24 mouse cellular contexts compared by ENCODE assay signal in genomic region chr5:145223395-145223794, GRCm38 (mm10). TPM values are rescaled to one million over a fixed set of nuclear protein-coding genes. Genes with fewer than 3 reads are reported as not detected.
A peak's percentile ranks its signal among the peaks of the same experiment; 100 is the strongest.
DNase-seq lines count a peak whose midpoint lies in the region; ATAC-seq and TF ChIP-seq lines count a peak whose summit lies in the region.
"Had no signal": no experiment of that assay in that cellular context is flagged by ENCODE, and none has a peak within 500 bp of the region (broad histone marks: within the 10 kb centered on the region; RNA-seq: fewer than 3 reads in every experiment).

No protein-coding gene starts in this region.

- DNase-seq in kidney, postnatal 25 days: no peak
- DNase-seq in G1E (ENCODE audit: low spot score): peak; percentile 81
- DNase-seq in liver, postnatal 0 days: no peak
- DNase-seq in thymus, adult 18-20 months: no peak
- no peak for DNase-seq in spleen, adult 18-20 months
- DNase-seq: cerebellum, adult 2 months; cerebellum, postnatal 25 days; forebrain, postnatal 0 days; kidney, adult 2 months; kidney, postnatal 14 days; layer of hippocampus, postnatal 36 days; lung, postnatal 4 days; right cerebral cortex, adult 18-20 months; right cerebral cortex, postnatal 4 days had no signal

- H3K4me2 ChIP-seq in kidney, embryonic 14.5 days (replicated peaks; ENCODE audit: low read depth, low read length): no peak overlapping the region
- H3K4me2 ChIP-seq in liver, postnatal 0 days (ENCODE audit: low read depth, low read length): no peak overlapping the region
- H3K4me2 ChIP-seq: embryonic facial prominence, embryonic 12.5 days; limb, embryonic 13.5 days; lung, embryonic 15.5 days had no signal

- TF ChIP-seq EP300 in liver, postnatal 0 days (IDR thresholded peaks at IDR 0.05; ENCODE audit: low read depth): no peak

- WGBS in kidney, embryonic 14.5 days: 87% methylated on average over 12 of the region's 12 CpGs
- WGBS in liver, postnatal 0 days (ENCODE audit: insufficient replicate concordance): 77% methylated on average over 12 of the region's 12 CpGs

- H3K9me3 ChIP-seq in kidney, embryonic 14.5 days (ENCODE audit: control insufficient read depth, low read length): no peaks in the 10 kb centered on the region
- H3K9me3 ChIP-seq in E14TG2a.4 (ENCODE audit: low read length) (no peaks in the 10 kb centered on the region), G1E (replicated peaks) (no peaks in the 10 kb centered on the region)
- H3K9me3 ChIP-seq in liver, postnatal 0 days (ENCODE audit: low read length): no peaks in the 10 kb centered on the region
- H3K9me3 ChIP-seq: embryonic facial prominence, embryonic 12.5 days; hindbrain, embryonic 10.5 days; limb, embryonic 13.5 days; lung, embryonic 15.5 days had no signal

- no peaks in the 10 kb centered on the region for H3K27me3 ChIP-seq in kidney, embryonic 14.5 days (ENCODE audit: control insufficient read depth, insufficient read depth, low read length)
- H3K27me3 ChIP-seq in E14TG2a.4 (ENCODE audit: insufficient read depth, low read length) (no peaks in the 10 kb centered on the region), G1E (ENCODE audit: insufficient read depth, low read length) (no peaks in the 10 kb centered on the region)
- H3K27me3 ChIP-seq in liver, postnatal 0 days (ENCODE audit: insufficient read depth, low read length): no peaks in the 10 kb centered on the region
- H3K27me3 ChIP-seq: embryonic facial prominence, embryonic 12.5 days; limb, embryonic 13.5 days; lung, embryonic 15.5 days had no signal

- TF ChIP-seq CTCF in E14TG2a.4 (conservative IDR thresholded peaks at IDR 0.05; ENCODE audit: low read length) (no peak), G1E (IDR thresholded peaks at IDR 0.05; ENCODE audit: low read depth, low read length) (no peak)
- no peak for TF ChIP-seq CTCF in liver, postnatal 0 days (IDR thresholded peaks at IDR 0.05; ENCODE audit: low read depth)

- no peak overlapping the region for H3K27ac ChIP-seq in kidney, embryonic 14.5 days (ENCODE audit: low read depth, low read length)
- H3K27ac ChIP-seq in liver, postnatal 0 days (ENCODE audit: low read depth): peak overlapping the region; percentile 94
- H3K27ac ChIP-seq: embryonic facial prominence, embryonic 12.5 days; hindbrain, embryonic 10.5 days; hindbrain, postnatal 0 days; layer of hippocampus, adult 2 months; limb, embryonic 13.5 days; lung, embryonic 15.5 days had no signal

- no peak overlapping the region for H3K4me3 ChIP-seq in kidney, embryonic 14.5 days (ENCODE audit: low read length)
- H3K4me3 ChIP-seq in E14TG2a.4 (replicated peaks; ENCODE audit: low read length) (peak overlapping the region; percentile 35), G1E (ENCODE audit: low read depth, low read length) (peak overlapping the region; percentile 63; the same call in 1 of the 2 replicates)
- H3K4me3 ChIP-seq in liver, postnatal 0 days (ENCODE audit: low read depth, low read length): no peak overlapping the region
- H3K4me3 ChIP-seq: embryonic facial prominence, embryonic 12.5 days; hindbrain, embryonic 10.5 days; layer of hippocampus, adult 2 months; limb, embryonic 13.5 days; lung, embryonic 15.5 days had no signal

- H3K9ac ChIP-seq in kidney, embryonic 14.5 days (ENCODE audit: low read depth, low read length): no peak overlapping the region
- H3K9ac ChIP-seq in liver, postnatal 0 days (replicated peaks): no peak overlapping the region
- H3K9ac ChIP-seq: embryonic facial prominence, embryonic 12.5 days; forebrain, postnatal 0 days; limb, embryonic 13.5 days; lung, embryonic 15.5 days had no signal

- no peaks in the 10 kb centered on the region for H3K4me1 ChIP-seq in kidney, embryonic 14.5 days (ENCODE audit: control insufficient read depth, insufficient read depth, low read length)
- H3K4me1 ChIP-seq in E14TG2a.4 (replicated peaks; ENCODE audit: low read depth, low read length) (peaks cover 52% of the 10 kb centered on the region), G1E (ENCODE audit: insufficient read depth, low read depth, low read length) (peaks cover 40% of the 10 kb centered on the region)
- peaks cover 5% of the 10 kb centered on the region for H3K4me1 ChIP-seq in liver, postnatal 0 days (ENCODE audit: insufficient read depth)
- H3K4me1 ChIP-seq: embryonic facial prominence, embryonic 12.5 days; hindbrain, embryonic 10.5 days; limb, embryonic 13.5 days; lung, embryonic 15.5 days had no signal

- ATAC-seq in kidney, embryonic 14.5 days (ENCODE audit: low FRiP score, low TSS enrichment): 0 out of 2 replicates have a peak, but pooled peaks have one; percentile 43
- ATAC-seq in G1E (ENCODE audit: extremely low read depth, insufficient number of reproducible peaks, low FRiP score, poor library complexity, severe bottlenecking): peak; percentile 73
- ATAC-seq in liver, postnatal 0 days: peak; percentile 26; the same call in 1 of the 2 replicates
- ATAC-seq: CD4-positive, CD25-positive, alpha-beta regulatory T cell, adult 4 months; forebrain, postnatal 0 days; hindbrain, postnatal 0 days; midbrain, embryonic 16.5 days had no signal

- H3K36me3 ChIP-seq in kidney, embryonic 14.5 days (ENCODE audit: control insufficient read depth, insufficient read depth, low read length): peaks cover 26% of the 10 kb centered on the region
- H3K36me3 ChIP-seq in E14TG2a.4 (ENCODE audit: insufficient read depth, low read length) (peaks cover 31% of the 10 kb centered on the region), G1E (replicated peaks) (peaks cover 33% of the 10 kb centered on the region)
- peaks cover 24% of the 10 kb centered on the region for H3K36me3 ChIP-seq in liver, postnatal 0 days (replicated peaks; ENCODE audit: insufficient read depth, low read length)

RNA-seq across cellular contexts. Expression of gene Zfp655, which starts 8.1 kb away (rescaled TPM):
- 29.0 and 41.7 TPM in 2 replicates for polyA plus RNA-seq in kidney, embryonic 14.5 days (2014; fragmentation: Nextera tagmentation; extraction: Ambion mirVana)
- total RNA-seq in G1E (2014; fragmentation: Nextera tagmentation) (124 and 145 TPM in 2 replicates), G1E (2017) (92.8 and 101 TPM in 2 replicates)
- polyA plus RNA-seq in G1E (2012): 25.1 and 32.6 TPM in 2 replicates
- 25.4 and 27.4 TPM in 2 replicates for polyA plus RNA-seq in liver, postnatal 0 days (2015; fragmentation: Nextera tagmentation; extraction: Ambion mirVana)

RNA-seq across cellular contexts. Expression of gene Zkscan5, which starts 19.0 kb away (rescaled TPM):
- polyA plus RNA-seq in kidney, embryonic 14.5 days (2014; fragmentation: Nextera tagmentation; extraction: Ambion mirVana): 9.6 and 13.6 TPM in 2 replicates
- 13.7 and 14.6 TPM in 2 replicates for total RNA-seq in G1E (2014; fragmentation: Nextera tagmentation)
- 9.2 and 10.4 TPM in 2 replicates for total RNA-seq in G1E (2017)
- polyA plus RNA-seq in G1E (2012): 1.3 and 2.8 TPM in 2 replicates
- 2.8 and 3.8 TPM in 2 replicates for polyA plus RNA-seq in liver, postnatal 0 days (2015; fragmentation: Nextera tagmentation; extraction: Ambion mirVana)

RNA-seq across cellular contexts. Expression of gene Zkscan14, which starts 21.7 kb away (rescaled TPM):
- 7.8 and 10.2 TPM in 2 replicates for polyA plus RNA-seq in kidney, embryonic 14.5 days (2014; fragmentation: Nextera tagmentation; extraction: Ambion mirVana)
- total RNA-seq in G1E (2014; fragmentation: Nextera tagmentation) (9.6 and 9.9 TPM in 2 replicates), G1E (2017) (21.3 and 22.2 TPM in 2 replicates)
- polyA plus RNA-seq in G1E (2012): 2.9 and 3.6 TPM in 2 replicates
- 5.0 and 5.5 TPM in 2 replicates for polyA plus RNA-seq in liver, postnatal 0 days (2015; fragmentation: Nextera tagmentation; extraction: Ambion mirVana)

RNA-seq across cellular contexts. Expression of gene Atp5j2, which starts 31.5 kb away (rescaled TPM):
- polyA plus RNA-seq in kidney, embryonic 14.5 days (2014; fragmentation: Nextera tagmentation; extraction: Ambion mirVana): 568 and 762 TPM in 2 replicates
- total RNA-seq in G1E (2014; fragmentation: Nextera tagmentation) (133 and 170 TPM in 2 replicates), G1E (2017) (257 and 304 TPM in 2 replicates)
- 21.5 and 61.1 TPM in 2 replicates for polyA plus RNA-seq in G1E (2012)
- polyA plus RNA-seq in liver, postnatal 0 days (2015; fragmentation: Nextera tagmentation; extraction: Ambion mirVana): 411 and 425 TPM in 2 replicates

RNA-seq across cellular contexts. Expression of gene Cpsf4, which starts 56.4 kb away (rescaled TPM):
- 30.6 and 37.1 TPM in 2 replicates for polyA plus RNA-seq in kidney, embryonic 14.5 days (2014; fragmentation: Nextera tagmentation; extraction: Ambion mirVana)
- total RNA-seq in G1E (2014; fragmentation: Nextera tagmentation) (44.3 and 55.4 TPM in 2 replicates), G1E (2017) (67.6 and 71.2 TPM in 2 replicates)
- polyA plus RNA-seq in G1E (2012): 89.8 and 90.0 TPM in 2 replicates
- polyA plus RNA-seq in liver, postnatal 0 days (2015; fragmentation: Nextera tagmentation; extraction: Ambion mirVana): 18.1 and 19.3 TPM in 2 replicates

Comparison
In these comparisons a context has a peak if more than half of its experiments do, and no peak if none do; other contexts are left out.
1. H3K4me3 ChIP-seq: peak in E14TG2a.4 (single experiment) and G1E (single experiment); none in kidney, embryonic 14.5 days (single experiment) and liver, postnatal 0 days (single experiment).
2. Peak in every context shown above with its lines, with median percentiles within 50 percentile points of each other: ATAC-seq.